Mouse (Mus musculus): Measurements from ENCODE around the gene Six1. TPM values are rescaled to one million over a fixed set of nuclear protein-coding genes. Genes with fewer than 3 reads are reported as not detected.

Gene Six1
- polyA plus RNA-seq, 1 experiment: 0.53 TPM

DNA sequence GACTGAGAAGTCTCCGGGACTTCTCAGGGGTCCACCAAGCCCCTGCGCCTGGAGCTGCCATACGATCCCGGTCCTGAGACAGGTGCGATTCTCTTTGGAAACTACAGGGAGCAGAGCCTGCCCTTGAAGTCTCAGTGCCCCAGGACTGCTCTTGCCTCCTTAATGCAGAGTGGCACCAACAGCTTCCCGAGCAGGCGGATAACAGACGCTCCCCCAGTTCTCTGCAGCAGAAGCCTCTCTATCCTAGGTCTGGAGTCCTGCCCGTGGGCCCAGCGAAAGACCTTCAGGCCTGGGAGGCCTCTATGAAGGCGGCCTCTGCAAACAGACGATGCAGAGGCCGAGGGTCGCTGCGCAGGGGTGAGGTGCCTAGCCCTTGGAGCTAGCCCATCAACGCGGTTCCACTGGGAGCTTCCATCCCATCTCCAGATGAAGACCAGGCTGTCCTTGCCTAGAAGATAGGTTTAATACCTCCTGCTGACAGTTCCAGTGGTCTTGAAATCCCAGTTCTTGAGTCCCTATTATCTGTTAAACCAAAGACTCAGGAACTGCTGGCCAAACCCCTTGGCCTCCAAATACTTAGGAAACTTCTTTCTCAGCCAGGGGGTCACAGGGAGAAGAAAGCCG, 13.6 kb downstream of the Six1 start:
- DNase-seq: no peak
- peaks cover 27% of the 10 kb centered on the region for H3K27me3 ChIP-seq (replicated peaks; ENCODE audit: control insufficient read depth, insufficient read depth, low read length)

DNA sequence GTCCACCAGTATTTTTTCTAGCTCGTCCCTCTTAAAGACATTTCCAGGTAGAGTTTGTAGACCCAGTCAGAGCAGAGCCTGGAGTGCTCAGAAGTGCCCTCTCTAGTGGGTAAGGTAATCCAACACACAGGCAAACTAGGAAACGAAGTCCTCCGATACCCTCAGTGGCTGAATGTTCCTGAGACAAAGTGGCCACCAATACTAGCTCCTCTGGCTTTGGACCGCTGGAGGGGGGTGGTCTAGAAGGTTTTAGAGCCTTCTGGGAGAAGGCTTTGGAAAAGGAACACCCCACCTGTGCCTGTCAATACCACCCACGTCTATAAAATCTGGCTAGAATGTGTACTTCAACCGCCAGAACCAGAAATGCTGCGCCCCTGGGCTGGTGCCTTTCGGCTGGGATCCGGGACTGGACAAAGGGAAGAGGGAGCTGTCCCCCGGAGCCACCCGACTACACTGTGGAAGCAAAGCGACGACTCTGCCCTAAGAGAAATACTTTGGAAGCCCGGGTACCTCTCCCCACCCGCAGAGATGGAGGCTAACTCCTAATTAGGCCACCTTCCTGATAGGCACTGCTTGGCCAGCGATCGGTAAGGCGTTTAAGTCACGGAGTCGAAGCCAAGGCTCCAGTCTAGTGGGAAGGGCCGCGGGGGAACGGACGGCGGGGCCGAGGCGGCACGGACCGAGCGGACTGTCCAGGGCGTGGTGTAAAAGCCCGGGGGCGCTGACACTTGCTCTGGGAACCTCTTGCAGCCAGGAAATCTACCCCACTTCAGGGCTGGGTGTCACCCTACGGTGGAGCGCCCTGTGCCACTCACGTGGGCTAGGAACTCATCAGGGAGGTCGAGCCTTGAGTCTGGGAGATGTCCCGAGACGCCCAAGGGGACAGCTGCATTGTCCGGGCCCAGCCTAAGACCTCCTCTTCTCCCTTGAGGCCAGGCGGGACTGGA, 14.4 kb downstream of the Six1 start:
- DNase-seq: no peak
- Histone ChIP-seq H3K27ac (ENCODE audit: insufficient read depth, low read depth, low read length) (no peak overlapping the region), H3K4me1 (ENCODE audit: control insufficient read depth, insufficient read depth, low read length) (no peaks in the 10 kb centered on the region), H3K36me3 (ENCODE audit: control insufficient read depth, insufficient read depth, low read length) (no peaks in the 10 kb centered on the region), H3K4me3 (ENCODE audit: insufficient read depth, low read depth, low read length) (no peak overlapping the region), H3K27me3 (replicated peaks; ENCODE audit: control insufficient read depth, insufficient read depth, low read length) (peaks cover 22% of the 10 kb centered on the region)
- TF ChIP-seq POLR2A (IDR thresholded peaks at IDR 0.05; ENCODE audit: low read depth, low read length) (no peak), CTCF (conservative IDR thresholded peaks at IDR 0.05; ENCODE audit: insufficient read depth, insufficient read length, low read depth, low read length) (no peak)
- 4% methylated on average over 41 of the region's 41 CpGs for WGBS

More for the DNA sequence above, 13.6 kb downstream of the Six1 start:
- Histone ChIP-seq H3K36me3 (ENCODE audit: control insufficient read depth, insufficient read depth, low read length) (no peaks in the 10 kb centered on the region), H3K4me1 (ENCODE audit: control insufficient read depth, insufficient read depth, low read length) (no peaks in the 10 kb centered on the region), H3K4me3 (ENCODE audit: insufficient read depth, low read depth, low read length) (no peak overlapping the region), H3K27ac (ENCODE audit: insufficient read depth, low read depth, low read length) (no peak overlapping the region)
- WGBS: 8% methylated on average over 18 of the region's 18 CpGs
- no peak for TF ChIP-seq POLR2A (IDR thresholded peaks at IDR 0.05; ENCODE audit: low read depth, low read length)
- TF ChIP-seq CTCF (conservative IDR thresholded peaks at IDR 0.05; ENCODE audit: insufficient read depth, insufficient read length, low read depth, low read length): no peak

DNA sequence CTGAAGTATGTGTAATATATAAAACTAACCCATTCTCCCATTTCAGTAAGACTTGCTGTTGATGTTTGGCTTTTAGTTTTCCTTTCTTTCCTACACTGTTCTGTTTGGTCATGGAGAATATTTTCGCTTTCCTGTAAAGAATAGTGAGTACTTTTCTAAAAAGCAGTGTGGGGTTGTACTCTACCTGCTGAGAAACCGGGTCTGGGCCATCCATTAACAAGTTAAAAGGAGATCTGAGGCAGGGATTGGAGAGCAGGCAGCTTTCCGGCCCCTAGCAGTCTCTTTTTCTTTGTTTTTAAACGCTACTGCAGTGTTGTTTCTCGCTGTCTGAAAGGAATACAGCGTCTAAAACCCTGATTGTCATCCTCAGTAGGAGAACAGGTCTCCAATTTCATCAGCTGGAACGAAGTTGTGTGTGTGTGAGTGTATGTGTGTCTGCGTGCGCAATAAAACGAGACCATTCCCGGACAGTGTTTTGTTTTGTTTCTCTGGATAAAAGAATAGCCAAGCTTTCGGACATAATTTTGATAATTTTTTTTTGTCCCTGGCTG, 15.2 kb downstream of the Six1 start:
- no peak for DNase-seq
- H3K27ac ChIP-seq (ENCODE audit: insufficient read depth, low read depth, low read length): no peak overlapping the region
- H3K4me3 ChIP-seq (ENCODE audit: insufficient read depth, low read depth, low read length): no peak overlapping the region
- peaks cover 23% of the 10 kb centered on the region for H3K27me3 ChIP-seq (replicated peaks; ENCODE audit: control insufficient read depth, insufficient read depth, low read length)
- WGBS: 13% methylated on average over 12 of the region's 12 CpGs
- no peaks in the 10 kb centered on the region for H3K36me3 ChIP-seq (ENCODE audit: control insufficient read depth, insufficient read depth, low read length)
- H3K4me1 ChIP-seq (ENCODE audit: control insufficient read depth, insufficient read depth, low read length): no peaks in the 10 kb centered on the region
- TF ChIP-seq CTCF (conservative IDR thresholded peaks at IDR 0.05; ENCODE audit: insufficient read depth, insufficient read length, low read depth, low read length) (no peak), POLR2A (IDR thresholded peaks at IDR 0.05; ENCODE audit: low read depth, low read length) (no peak)

DNA sequence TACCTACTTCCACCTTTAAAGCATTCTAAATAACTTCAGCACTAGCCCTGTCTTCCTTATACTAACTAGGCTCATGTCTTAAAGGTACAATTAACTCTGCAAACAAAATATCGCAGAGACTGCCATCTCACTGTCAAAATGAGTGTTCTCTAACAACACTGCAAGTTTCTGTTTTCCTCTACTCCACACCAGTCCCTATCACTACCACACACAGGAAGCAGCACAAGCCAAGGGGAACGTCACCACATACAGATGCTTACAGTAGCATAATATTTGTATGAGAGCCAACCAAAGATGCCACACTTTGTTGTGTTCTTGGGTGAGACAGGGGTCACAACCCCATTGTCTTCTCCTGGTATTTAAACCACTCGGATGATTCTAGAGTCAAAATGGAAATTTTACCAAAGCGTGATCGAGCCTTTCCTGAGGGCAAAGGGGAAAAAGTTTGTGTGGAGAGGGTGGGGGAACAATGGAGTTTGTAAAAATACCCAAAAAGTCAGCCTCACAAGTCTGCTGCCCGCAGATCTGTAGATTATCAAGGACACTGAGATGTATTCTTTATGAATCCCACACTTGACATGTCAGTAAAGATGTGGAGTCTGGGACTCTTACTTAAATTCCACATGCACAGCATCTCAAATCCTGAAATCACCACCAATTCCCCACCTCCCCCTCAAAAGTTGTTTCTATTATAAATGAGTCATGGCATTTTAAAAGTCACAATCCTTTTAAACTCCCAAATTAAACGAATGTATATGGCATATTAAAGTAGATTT, 16.1 kb downstream of the Six1 start:
- 21% methylated on average over 7 of the region's 7 CpGs for WGBS
- TF ChIP-seq CTCF (conservative IDR thresholded peaks at IDR 0.05; ENCODE audit: insufficient read depth, insufficient read length, low read depth, low read length): no peak
- TF ChIP-seq POLR2A (IDR thresholded peaks at IDR 0.05; ENCODE audit: low read depth, low read length): no peak
- Histone ChIP-seq H3K4me3 (ENCODE audit: insufficient read depth, low read depth, low read length) (no peak overlapping the region), H3K27me3 (replicated peaks; ENCODE audit: control insufficient read depth, insufficient read depth, low read length) (peaks cover 18% of the 10 kb centered on the region), H3K27ac (ENCODE audit: insufficient read depth, low read depth, low read length) (no peak overlapping the region), H3K4me1 (ENCODE audit: control insufficient read depth, insufficient read depth, low read length) (no peaks in the 10 kb centered on the region), H3K36me3 (ENCODE audit: control insufficient read depth, insufficient read depth, low read length) (no peaks in the 10 kb centered on the region)
- DNase-seq: no peak

DNA sequence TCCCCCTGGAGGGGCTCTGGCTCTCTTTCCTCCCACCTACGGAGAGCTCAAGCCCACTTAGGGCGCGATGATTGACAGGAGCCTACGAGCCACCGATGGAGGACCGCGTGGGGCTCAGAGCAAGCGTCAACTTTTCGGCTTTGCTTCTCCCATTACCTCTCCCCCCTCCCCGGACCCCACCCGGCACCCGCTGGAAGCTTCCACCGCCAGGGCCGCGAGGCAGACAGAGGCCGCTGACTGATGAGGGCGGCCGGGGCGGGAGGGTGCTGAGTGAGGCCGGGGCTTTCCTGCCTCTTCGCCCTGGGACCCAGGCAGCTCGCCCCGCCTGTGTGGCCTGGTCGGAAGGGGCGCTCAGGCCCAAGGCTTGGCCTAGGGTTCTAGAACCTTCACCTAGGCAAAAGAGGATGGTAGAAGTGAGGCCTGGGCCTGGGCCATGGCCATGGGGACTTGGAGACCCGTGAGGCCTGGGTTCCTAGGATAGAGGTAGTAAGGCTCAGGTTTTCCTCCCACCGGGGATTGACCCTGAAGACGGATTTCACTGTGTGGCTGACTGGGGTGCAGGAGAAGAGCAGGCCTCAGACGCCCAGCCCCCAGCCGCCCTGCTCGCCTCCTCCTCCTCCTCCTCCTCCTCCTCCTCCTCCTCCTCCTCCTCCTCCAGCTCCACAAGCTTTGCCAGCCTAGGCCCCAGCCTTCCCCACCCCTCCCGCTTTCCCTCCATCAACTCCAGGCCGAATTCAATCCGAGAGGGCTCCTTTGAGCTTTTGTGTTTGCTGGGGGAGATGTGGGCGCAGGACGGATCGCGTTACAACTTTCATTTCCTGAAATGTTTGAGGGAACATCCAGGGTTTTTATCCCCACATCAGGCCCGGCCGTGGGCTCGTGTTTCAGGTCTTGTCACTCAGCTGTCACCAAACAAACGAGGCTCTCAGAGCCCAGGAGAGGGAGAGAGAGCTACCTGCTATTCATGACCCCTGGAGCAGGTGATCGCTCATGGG, 18.5 kb downstream of the Six1 start:
- Histone ChIP-seq H3K27ac (ENCODE audit: insufficient read depth, low read depth, low read length) (no peak overlapping the region), H3K36me3 (ENCODE audit: control insufficient read depth, insufficient read depth, low read length) (no peaks in the 10 kb centered on the region), H3K27me3 (replicated peaks; ENCODE audit: control insufficient read depth, insufficient read depth, low read length) (peaks cover 14% of the 10 kb centered on the region), H3K4me3 (ENCODE audit: insufficient read depth, low read depth, low read length) (no peak overlapping the region), H3K4me1 (ENCODE audit: control insufficient read depth, insufficient read depth, low read length) (no peaks in the 10 kb centered on the region)
- 15% methylated on average over 40 of the region's 43 CpGs for WGBS
- no peak for DNase-seq
- TF ChIP-seq CTCF (conservative IDR thresholded peaks at IDR 0.05; ENCODE audit: insufficient read depth, insufficient read length, low read depth, low read length) (no peak), POLR2A (IDR thresholded peaks at IDR 0.05; ENCODE audit: low read depth, low read length) (no peak)

DNA sequence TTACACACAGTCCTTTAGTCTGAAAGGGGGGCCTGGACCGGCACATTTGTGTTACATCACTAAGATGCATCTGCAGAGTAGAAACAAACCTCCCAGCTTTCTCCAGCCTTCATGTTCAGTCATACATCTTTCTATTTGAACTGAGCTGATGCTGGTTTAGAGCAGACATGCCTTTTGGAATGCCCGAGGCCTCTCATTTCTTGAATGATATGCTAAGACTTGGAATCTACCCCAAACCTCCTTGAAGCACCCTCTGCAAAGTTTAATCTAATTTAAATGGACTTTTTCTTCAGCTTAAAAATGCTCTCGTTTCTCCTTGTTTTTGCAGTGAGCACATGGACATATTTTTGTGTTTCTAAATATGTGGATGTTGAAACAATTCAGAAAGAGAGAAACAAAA, 21.0 kb downstream of the Six1 start:
- no peaks in the 10 kb centered on the region for H3K4me1 ChIP-seq (ENCODE audit: control insufficient read depth, insufficient read depth, low read length)
- H3K4me3 ChIP-seq (ENCODE audit: insufficient read depth, low read depth, low read length): no peak overlapping the region
- TF ChIP-seq POLR2A (IDR thresholded peaks at IDR 0.05; ENCODE audit: low read depth, low read length) (no peak), CTCF (conservative IDR thresholded peaks at IDR 0.05; ENCODE audit: insufficient read depth, insufficient read length, low read depth, low read length) (no peak)
- H3K36me3 ChIP-seq (ENCODE audit: control insufficient read depth, insufficient read depth, low read length): no peaks in the 10 kb centered on the region
- no peak overlapping the region for H3K27ac ChIP-seq (ENCODE audit: insufficient read depth, low read depth, low read length)
- DNase-seq: no peak
- WGBS: 79% methylated on average over 3 of the region's 3 CpGs
- H3K27me3 ChIP-seq (replicated peaks; ENCODE audit: control insufficient read depth, insufficient read depth, low read length): peaks cover 6% of the 10 kb centered on the region; the same call in 1 of the 2 replicates

All from kidney, adult 2 months (tissue).